Mouse (Mus musculus) thymus, postnatal 10 days (tissue): Measurements from ENCODE around the gene Robo1.

Experiments
- DNase-seq, 2 experiments: peaks; one replicate each; pipeline ENCODE4 v3.0.0; 2021; ENCODE audit warnings: low spot score in 2 of 2

The Robo1 gene

GRCm38 (mm10) chr16:72934908-72935307, 626.8 kb downstream of the Robo1 start:
- DNase-seq, result no peak

DNA sequence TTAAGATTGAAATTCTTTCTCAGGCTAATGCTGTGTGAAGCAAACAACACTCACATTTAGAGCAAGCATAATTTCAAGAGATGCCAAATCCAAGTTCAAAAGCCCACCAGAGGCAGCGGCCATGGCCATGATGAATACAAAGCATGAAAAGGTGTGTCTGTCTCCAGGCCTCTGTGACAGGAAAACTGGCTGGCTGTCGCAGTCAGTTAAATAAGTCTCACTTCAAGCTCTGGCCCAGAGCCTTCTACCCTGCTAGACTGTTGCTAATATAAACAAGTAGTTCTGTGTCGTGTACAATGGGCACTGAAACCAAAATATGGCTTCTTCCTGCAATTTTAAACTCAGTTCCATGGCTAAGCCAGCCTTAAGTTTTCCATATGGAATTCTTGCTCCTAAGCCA, 629.1 kb downstream of the Robo1 start:
- no peak for DNase-seq

- no peak for DNase-seq
Observed at GRCm38 (mm10) chr16:72939862-72940261, 631.8 kb downstream of the Robo1 start.

DNA sequence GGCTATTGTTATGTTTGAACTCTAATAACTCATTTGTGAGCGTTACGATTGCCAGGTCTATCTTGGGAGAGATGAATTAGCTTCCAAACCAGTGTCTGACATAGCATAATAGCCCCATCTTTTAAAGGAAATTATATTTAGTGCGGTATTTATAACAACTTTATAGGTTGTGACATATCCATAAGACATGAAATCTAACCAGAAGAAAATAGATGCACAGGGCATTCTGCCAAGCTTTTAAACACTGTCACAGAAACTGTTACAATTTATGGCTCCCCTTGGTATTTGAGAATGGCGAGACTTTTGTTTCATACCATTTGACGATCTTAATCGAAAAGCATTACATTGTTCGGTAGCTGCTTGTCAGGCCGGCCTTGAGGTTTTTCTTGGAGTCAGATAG, 632.7 kb downstream of the Robo1 start:
- no peak for DNase-seq

GRCm38 (mm10) chr16:72944403-72944802, 636.3 kb downstream of the Robo1 start:
- no peak for DNase-seq

- DNase-seq, result no peak
Observed at GRCm38 (mm10) chr16:72951969-72952368, 643.9 kb downstream of the Robo1 start.

DNA sequence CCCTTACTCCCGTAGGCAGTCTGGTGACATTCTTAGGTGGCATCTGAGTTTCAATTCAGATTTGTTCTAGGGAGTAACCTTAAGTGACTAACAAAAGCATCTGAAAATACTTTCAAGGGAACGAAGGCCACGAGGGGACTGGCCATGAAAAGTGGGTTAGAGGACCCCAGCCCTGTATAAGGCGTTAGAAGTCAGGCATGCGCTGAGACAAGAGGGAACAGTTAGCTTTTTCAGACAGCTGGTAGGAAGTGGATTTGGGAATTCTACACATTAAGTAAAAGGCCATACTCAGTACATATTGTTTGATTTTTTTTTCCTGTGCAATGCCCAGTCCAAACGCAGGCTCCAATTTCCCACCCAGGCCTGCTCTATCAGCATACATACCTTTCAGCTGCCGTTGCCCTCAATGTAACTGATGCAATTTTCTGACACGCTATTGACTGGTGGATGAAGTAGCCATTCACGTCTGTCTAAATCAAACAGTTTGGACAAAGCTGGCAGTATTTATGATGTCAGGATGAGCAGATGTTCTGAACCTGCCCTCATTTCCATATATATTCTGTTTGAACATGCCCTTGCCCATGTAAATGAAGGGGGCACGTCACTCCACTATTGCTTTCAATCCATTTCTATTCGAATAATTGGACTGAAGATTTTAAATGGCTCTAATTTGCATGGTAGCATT, 651.1 kb downstream of the Robo1 start:
- DNase-seq, result no peak

DNA sequence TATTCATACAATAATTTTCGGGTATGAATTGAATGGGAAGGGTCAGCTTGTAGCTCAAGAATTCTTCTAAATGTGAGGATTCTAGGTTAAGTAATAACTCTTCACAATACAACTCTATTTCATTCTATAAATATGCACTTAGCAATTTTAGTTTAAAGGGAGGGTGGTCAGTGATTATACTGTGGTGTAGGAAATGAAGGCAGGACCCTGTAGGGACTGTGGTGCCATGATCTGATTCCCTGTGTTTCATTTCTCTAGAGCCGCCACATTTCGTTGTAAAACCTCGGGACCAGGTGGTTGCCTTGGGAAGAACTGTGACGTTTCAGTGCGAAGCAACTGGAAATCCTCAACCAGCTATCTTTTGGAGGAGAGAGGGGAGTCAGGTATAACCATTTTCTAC, 651.7 kb downstream of the Robo1 start:
- no peak for DNase-seq

DNA sequence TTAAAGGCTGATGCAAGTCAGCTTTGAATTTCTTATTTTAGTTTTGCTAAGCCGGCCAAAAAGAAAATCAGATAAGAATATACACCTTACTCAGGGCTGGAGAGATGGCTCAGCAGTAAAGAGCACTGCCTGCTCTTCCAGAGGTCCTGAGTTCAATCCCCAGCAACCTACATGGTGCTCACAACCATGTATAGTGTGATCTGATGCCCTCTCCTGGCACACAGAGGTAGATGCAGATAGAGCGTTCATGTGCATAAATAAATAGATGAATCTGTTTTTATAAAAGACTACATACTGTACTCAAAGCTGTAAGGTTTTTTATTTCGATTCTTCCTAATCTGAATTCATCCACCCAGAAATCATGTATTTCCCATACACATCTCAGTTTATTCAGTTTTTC, 655.7 kb downstream of the Robo1 start:
- DNase-seq, result no peak

- DNase-seq, result no peak
Observed at GRCm38 (mm10) chr16:72967509-72967908, 659.4 kb downstream of the Robo1 start.

- DNase-seq, result no peak
Observed at GRCm38 (mm10) chr16:72969990-72970389, 661.9 kb downstream of the Robo1 start.

- no peak for DNase-seq
Observed at GRCm38 (mm10) chr16:72973685-72974084, 665.6 kb downstream of the Robo1 start.

GRCm38 (mm10) chr16:72974681-72975080, 666.6 kb downstream of the Robo1 start:
- no peak for DNase-seq

GRCm38 (mm10) chr16:72976849-72977576, 668.9 kb downstream of the Robo1 start:
- DNase-seq, result no peak

DNA sequence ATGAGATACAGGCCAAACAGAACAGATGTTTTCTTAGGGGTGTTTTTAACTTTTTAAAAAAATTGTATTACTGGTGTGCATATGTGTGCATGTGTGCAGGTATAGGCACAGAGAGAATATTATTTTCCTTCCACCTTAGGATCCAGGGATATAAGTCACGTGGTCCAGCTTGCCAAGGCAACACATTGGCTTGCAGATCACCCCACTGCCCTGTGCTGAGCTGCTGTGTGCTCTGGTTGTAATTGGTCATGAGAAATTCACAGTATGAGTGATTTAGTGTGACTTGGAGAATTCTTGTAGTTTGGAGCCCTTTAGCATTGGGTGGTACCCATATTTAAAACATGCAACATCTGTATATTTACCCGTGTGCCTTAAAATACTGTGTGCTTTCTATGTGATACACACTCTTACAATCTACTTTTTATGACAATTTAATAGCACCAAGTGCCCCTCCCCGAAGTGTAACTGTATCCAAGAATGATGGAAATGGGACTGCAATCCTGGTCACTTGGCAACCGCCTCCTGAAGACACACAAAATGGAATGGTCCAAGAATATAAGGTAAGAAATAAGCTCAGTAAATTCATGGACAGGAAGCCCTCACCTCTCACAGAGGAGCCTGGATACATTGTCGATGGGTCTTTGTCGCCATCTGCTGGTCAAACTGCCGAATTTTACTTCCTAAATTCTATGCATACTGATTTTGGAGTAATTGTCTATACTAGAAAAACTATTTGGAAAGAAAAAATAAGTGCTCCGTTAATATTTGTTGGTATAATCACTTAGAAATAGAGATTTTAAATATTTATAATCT, 671.5 kb downstream of the Robo1 start:
- peak in 1 of 2 experiments; percentile 49 for DNase-seq

DNA sequence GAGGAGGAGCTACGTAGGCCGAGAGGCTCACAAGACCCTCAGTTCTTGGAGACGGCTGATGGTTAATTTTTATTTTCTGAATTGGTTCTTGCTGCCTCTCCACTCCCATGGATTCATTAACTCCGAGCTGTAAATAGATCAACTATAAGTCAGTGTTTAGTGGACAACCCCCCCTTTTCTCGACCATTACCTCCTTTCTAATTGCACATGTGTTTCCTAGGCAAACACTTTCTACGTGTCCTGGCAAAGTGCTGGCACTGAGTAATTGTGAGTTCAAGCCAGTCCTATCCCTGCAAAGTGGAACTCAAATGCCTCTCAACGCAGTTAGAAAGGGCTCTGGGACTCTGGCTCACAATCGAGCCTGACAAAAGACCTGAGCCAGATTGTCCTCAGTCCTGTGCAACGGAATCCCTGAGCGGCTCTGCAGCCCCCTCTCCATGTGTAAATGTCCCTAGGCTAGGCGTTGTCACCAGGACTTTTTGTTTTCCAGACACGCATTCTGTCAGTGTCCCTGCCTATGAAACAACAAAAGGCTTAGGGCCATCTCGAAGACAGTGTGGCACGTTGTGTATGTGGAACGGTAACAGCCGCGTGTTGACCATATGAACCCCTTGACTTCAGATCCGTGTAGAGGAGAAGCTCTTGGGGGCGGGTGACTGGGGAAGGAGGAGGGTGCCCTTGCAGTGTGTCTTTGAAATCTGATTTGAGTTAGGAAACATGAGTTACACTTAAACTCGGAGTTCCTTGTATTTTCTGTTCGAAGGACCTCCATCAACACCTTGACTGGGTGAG, 682.5 kb downstream of the Robo1 start:
- DNase-seq, result no peak

DNA sequence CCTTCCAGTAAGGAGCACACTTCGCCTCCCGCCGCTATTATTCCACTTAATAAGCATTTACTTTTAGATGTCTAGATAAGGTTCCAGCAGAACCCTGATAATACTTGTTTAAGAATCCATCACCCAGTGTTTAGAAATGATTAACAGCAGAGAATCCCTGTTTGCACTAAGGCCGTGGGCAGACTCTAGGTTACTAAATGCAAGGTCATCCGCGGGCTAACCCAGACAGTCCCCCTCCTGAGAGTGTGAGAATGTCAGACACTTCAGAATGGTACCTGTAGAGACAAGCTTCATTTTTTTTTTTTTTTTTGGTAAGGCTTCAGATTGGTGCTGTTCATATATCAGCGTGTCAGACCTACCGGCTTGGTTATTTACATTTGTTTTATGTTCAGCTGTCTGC, 685.1 kb downstream of the Robo1 start:
- DNase-seq, result no peak

DNA sequence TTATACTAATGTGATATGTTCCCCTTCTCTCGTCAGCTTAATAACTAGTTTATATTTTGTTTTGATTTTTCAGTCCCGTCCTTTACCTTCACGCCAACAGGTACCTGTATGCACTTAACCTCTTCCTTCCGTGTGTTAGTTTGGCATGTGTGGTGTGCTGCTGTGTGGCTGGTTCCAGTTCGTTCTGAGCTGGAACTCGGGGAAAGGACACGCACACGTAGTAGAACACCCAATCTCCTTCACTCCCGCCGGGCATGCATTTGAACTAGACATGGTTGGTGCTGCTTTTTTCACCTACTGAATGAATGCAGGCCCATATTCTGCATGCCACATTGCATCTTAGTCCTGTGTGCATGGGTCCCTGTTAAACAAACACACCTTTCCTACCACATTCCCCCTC, 685.5 kb downstream of the Robo1 start:
- no peak for DNase-seq

GRCm38 (mm10) chr16:72995251-72995954, 687.3 kb downstream of the Robo1 start:
- no peak for DNase-seq

DNA sequence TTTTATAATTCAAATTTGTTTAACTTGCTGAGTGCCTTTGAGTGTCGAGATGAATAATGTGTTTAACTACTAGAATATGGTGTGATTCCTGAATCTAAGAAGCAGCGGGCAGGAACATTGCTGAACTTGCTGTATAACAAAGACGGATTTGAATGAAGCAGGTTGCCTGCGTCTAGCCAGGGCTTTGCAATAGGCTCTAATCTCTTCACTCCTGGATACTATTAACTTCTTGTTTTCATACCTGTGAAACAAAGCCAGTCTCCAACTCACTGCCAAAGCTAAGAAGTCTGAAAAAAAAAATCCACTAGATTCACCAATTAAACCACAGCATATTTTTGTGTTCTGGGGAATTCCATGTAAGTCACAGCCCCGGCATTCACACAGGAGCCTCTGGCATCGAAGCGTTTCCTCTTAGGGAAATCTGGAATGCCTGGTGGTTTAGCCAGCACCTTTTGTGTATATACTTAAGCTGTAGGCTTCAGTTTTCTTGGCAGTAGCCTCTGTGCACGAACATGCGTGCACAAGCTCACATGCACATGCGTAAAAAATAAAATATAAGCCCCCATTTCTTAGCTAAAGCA, 687.9 kb downstream of the Robo1 start:
- no peak for DNase-seq

GRCm38 (mm10) chr16:72998677-72999076, 690.6 kb downstream of the Robo1 start:
- no peak for DNase-seq
